Mouse (Mus musculus) bone marrow macrophage, adult 2 months (primary cell): ENCODE data around the gene Nol6.

ENCODE experiments used
- CTCF ChIP-seq: IDR thresholded peaks from 2 replicates; pipeline ENCODE4 v1.5.1; 2012; ENCODE audit warnings: low read depth, mild to moderate bottlenecking, low read length, moderate library complexity
- POLR2A ChIP-seq: IDR thresholded peaks from 2 replicates; pipeline ENCODE4 v1.6.1; 2012; ENCODE audit warnings: mild to moderate bottlenecking, low read depth, low read length, borderline replicate concordance

GRCm38 (mm10) chr4:41156961-41157360 lies 32.7 kb upstream of the Nol6 start:
- TF ChIP-seq CTCF (no peak), POLR2A (no peak)
